Mouse (Mus musculus) frontal cortex, postnatal 36 days (tissue): Measurements from ENCODE around the gene Zbtb46.

ENCODE experiments used
- DNase-seq, 2 experiments: peaks; one replicate each; pipeline ENCODE4 v3.0.0; 2022; ENCODE audit warnings: low spot score in 2 of 2

Gene Zbtb46

GRCm38 (mm10) chr2:181364860-181365596 lies 94.2 kb downstream of the Zbtb46 start, which contains the start of the genes Zgpat and Arfrp1:
Gene Zgpat, plus strand, starts transcription at chr2:181364928.
Gene Arfrp1, minus strand, starts transcription at chr2:181365404.
- peak; percentile 90 to 91 for DNase-seq

DNA sequence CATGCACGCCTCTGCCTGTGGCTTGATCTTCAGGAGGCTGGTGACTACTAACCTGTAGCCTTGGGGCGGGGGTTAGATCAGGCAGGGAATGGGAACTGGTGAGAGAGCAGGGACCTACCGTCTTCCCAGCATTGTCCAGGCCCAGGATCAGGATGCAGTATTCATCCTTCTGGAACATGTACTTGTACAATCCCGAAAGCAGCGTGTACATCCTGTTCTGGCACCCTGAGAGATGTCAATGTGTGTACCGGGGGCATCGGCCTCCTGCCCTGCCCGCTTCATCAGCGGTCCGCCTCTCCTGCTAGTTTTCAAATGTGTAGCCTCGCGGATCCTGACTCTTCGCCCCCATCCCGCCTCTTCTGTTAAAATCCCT lies 94.8 kb downstream of the Zbtb46 start:
- no peak for DNase-seq

GRCm38 (mm10) chr2:181363946-181364345 lies 95.3 kb downstream of the Zbtb46 start:
- no peak for DNase-seq

DNA sequence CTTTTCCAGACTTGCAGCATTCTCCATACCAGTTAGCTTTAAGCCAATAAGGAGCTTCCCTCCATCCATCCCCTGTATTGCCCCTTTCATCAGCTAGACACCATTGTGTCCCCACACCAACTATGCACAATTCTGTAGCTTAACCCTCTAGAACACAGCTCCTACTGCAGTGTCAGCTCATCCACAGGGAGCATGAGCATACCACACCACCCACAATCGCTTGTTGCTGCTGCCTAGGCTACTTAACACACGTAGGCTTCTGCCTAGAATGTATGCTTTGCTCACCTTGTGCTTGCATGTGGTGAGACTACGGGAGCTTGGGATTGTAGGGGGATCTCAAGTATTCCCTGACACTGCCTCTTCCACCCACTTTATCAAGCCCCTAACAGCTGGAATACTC lies 102.4 kb downstream of the Zbtb46 start:
- no peak for DNase-seq

GRCm38 (mm10) chr2:181342766-181343165 lies 116.5 kb downstream of the Zbtb46 start:
- no peak for DNase-seq

GRCm38 (mm10) chr2:181340426-181340825 lies 118.8 kb downstream of the Zbtb46 start:
- no peak for DNase-seq
